Mouse (Mus musculus): ENCODE measurements around the gene Slc22a14.

Gene Slc22a14

GRCm38 (mm10) chr9:119199151-119199861 is 166.0 kb downstream of the Slc22a14 start:
- DNase-seq, result no peak

- DNase-seq, result peak; percentile 57 to 63
These were observed 173.0 kb downstream of the Slc22a14 start for GRCm38 (mm10) chr9:119192202-119192990.

- peak; percentile 73 to 79 for DNase-seq
These were observed 184.1 kb downstream of the Slc22a14 start for GRCm38 (mm10) chr9:119181241-119181728.

- no peak for DNase-seq
These were observed 186.1 kb downstream of the Slc22a14 start for GRCm38 (mm10) chr9:119179292-119179691.

GRCm38 (mm10) chr9:119167608-119168007 is 197.7 kb downstream of the Slc22a14 start:
- DNase-seq, result no peak

GRCm38 (mm10) chr9:119165548-119165947 is 199.8 kb downstream of the Slc22a14 start:
- DNase-seq, result peak; percentile 23 to 38

- peak; percentile 22 to 29 for DNase-seq
These were observed 200.6 kb downstream of the Slc22a14 start for GRCm38 (mm10) chr9:119164743-119165142.

- DNase-seq, result no peak
These were observed 204.7 kb downstream of the Slc22a14 start for GRCm38 (mm10) chr9:119160689-119161088.

GRCm38 (mm10) chr9:119158861-119159260 is 206.5 kb downstream of the Slc22a14 start, which contains the start of gene Gm47289:
Gm47289 (plus strand) TSS chr9:119159161.
- no peak for DNase-seq

- peak; percentile 79 to 81 for DNase-seq
These were observed 208.8 kb downstream of the Slc22a14 start, which contains the start of gene Acaa1b for GRCm38 (mm10) chr9:119156278-119157201. Acaa1b (minus strand) TSS chr9:119157093.

- no peak for DNase-seq
These were observed 209.5 kb downstream of the Slc22a14 start for GRCm38 (mm10) chr9:119155826-119156225.

- no peak for DNase-seq
These were observed 209.9 kb downstream of the Slc22a14 start for GRCm38 (mm10) chr9:119155416-119155815.

- no peak for DNase-seq
These were observed 213.6 kb downstream of the Slc22a14 start for GRCm38 (mm10) chr9:119151751-119152150.

- DNase-seq, result no peak
These were observed 215.8 kb downstream of the Slc22a14 start for GRCm38 (mm10) chr9:119149601-119150000.

- DNase-seq, result no peak
These were observed 219.1 kb downstream of the Slc22a14 start for GRCm38 (mm10) chr9:119146098-119146770.

GRCm38 (mm10) chr9:119145638-119146037 is 219.7 kb downstream of the Slc22a14 start:
- DNase-seq, result no peak

- no peak for DNase-seq
These were observed 220.2 kb downstream of the Slc22a14 start for GRCm38 (mm10) chr9:119145137-119145536.

GRCm38 (mm10) chr9:119144696-119145095 is 220.7 kb downstream of the Slc22a14 start:
- DNase-seq, result no peak

- DNase-seq, result no peak
These were observed 222.0 kb downstream of the Slc22a14 start for GRCm38 (mm10) chr9:119143372-119143771.

GRCm38 (mm10) chr9:119142066-119142465 is 223.3 kb downstream of the Slc22a14 start:
- DNase-seq, result no peak

GRCm38 (mm10) chr9:119138836-119139235 is 226.5 kb downstream of the Slc22a14 start:
- DNase-seq, result no peak

- DNase-seq, result no peak
These were observed 234.7 kb downstream of the Slc22a14 start for GRCm38 (mm10) chr9:119130692-119131091.

All from lung, adult 18-20 months (tissue).